9 mouse cellular contexts compared by ENCODE assay signal in genomic region chr7:139590302-139590701, GRCm38 (mm10). TPM values are rescaled to one million over a fixed set of nuclear protein-coding genes. Genes with fewer than 3 reads are reported as not detected.
DNase-seq lines count a peak whose midpoint lies in the region; ATAC-seq lines count a peak whose summit lies in the region.
"Had no signal": no experiment of that assay in that cellular context is flagged by ENCODE, and none has a peak within 500 bp of the region (broad histone marks: within the 10 kb centered on the region; RNA-seq: fewer than 3 reads in every experiment).

No protein-coding gene starts in this region.

- H3K27ac ChIP-seq in embryonic facial prominence, embryonic 12.5 days = no peak overlapping the region
- no peak overlapping the region for H3K27ac ChIP-seq in midbrain, embryonic 14.5 days (replicated peaks; ENCODE audit: low read depth, low read length)
- H3K27ac ChIP-seq: heart, embryonic 15.5 days had no signal

- 31% methylated on average over 3 of the region's 3 CpGs for WGBS in embryonic facial prominence, embryonic 12.5 days
- 36% methylated on average over 3 of the region's 3 CpGs for WGBS in midbrain, embryonic 14.5 days

- H3K4me1 ChIP-seq in embryonic facial prominence, embryonic 12.5 days = no peaks in the 10 kb centered on the region
- no peaks in the 10 kb centered on the region for H3K4me1 ChIP-seq in midbrain, embryonic 14.5 days (ENCODE audit: control insufficient read depth, insufficient read depth, low read length)

- no peak overlapping the region for H3K4me3 ChIP-seq in embryonic facial prominence, embryonic 12.5 days
- no peak overlapping the region for H3K4me3 ChIP-seq in midbrain, embryonic 14.5 days (replicated peaks; ENCODE audit: low read depth, low read length)
- H3K4me3 ChIP-seq: heart, embryonic 15.5 days had no signal

- no peaks in the 10 kb centered on the region for H3K36me3 ChIP-seq in embryonic facial prominence, embryonic 12.5 days
- no peaks in the 10 kb centered on the region for H3K36me3 ChIP-seq in midbrain, embryonic 14.5 days (ENCODE audit: control insufficient read depth, insufficient read depth, low read length)
- H3K36me3 ChIP-seq: heart, embryonic 15.5 days had no signal

- H3K9me3 ChIP-seq in embryonic facial prominence, embryonic 12.5 days = no peaks in the 10 kb centered on the region
- no peaks in the 10 kb centered on the region for H3K9me3 ChIP-seq in midbrain, embryonic 14.5 days (ENCODE audit: control insufficient read depth, low read length)
- H3K9me3 ChIP-seq: heart, embryonic 15.5 days had no signal

- peaks cover 48% of the 10 kb centered on the region for H3K27me3 ChIP-seq in embryonic facial prominence, embryonic 12.5 days
- peaks cover 41% of the 10 kb centered on the region for H3K27me3 ChIP-seq in midbrain, embryonic 14.5 days (ENCODE audit: control insufficient read depth, insufficient read depth, low read length)

- H3K9ac ChIP-seq in embryonic facial prominence, embryonic 12.5 days = no peak overlapping the region
- H3K9ac ChIP-seq in midbrain, embryonic 14.5 days (replicated peaks; ENCODE audit: low read length) = no peak overlapping the region
- H3K9ac ChIP-seq: heart, embryonic 15.5 days had no signal

- peak; percentile 28 to 38 for DNase-seq in adrenal gland, adult 18-20 months (ENCODE audit: low spot score in 2 of 2)
- DNase-seq in adrenal gland, postnatal 4 days (ENCODE audit: low spot score in 2 of 2) = no peak
- DNase-seq in right cerebral cortex, adult 2 months (ENCODE audit: low spot score in 2 of 2) = peak; percentile 51 to 53
- DNase-seq in right cerebral cortex, postnatal 4 days = no peak
- DNase-seq in kidney, postnatal 10 days = peak; percentile 62
- DNase-seq in midbrain, embryonic 14.5 days = peak; percentile 62
- no peak for DNase-seq in c-Kit-positive CD71-positive TER-119-positive erythroid progenitor cells, embryonic 14.5 days (ENCODE audit: low spot score)

- H3K4me2 ChIP-seq in embryonic facial prominence, embryonic 12.5 days (replicated peaks) = no peak overlapping the region
- no peak overlapping the region for H3K4me2 ChIP-seq in midbrain, embryonic 14.5 days (ENCODE audit: low read length)
- H3K4me2 ChIP-seq: heart, embryonic 15.5 days had no signal

- ATAC-seq in embryonic facial prominence, embryonic 12.5 days (ENCODE audit: insufficient number of reproducible peaks, insufficient read depth, low FRiP score, low TSS enrichment) = peak; percentile 63; the same call in 1 of the 2 replicates
- no peak for ATAC-seq in midbrain, embryonic 14.5 days (ENCODE audit: low FRiP score, low TSS enrichment)

RNA-seq across cellular contexts. Expression of gene Nkx6-2, which starts 7.7 kb away (rescaled TPM):
- under 1 TPM; 0.16 to 0.17 TPM for total RNA-seq in adrenal gland, adult 18-20 months (2021)
- not detected for total RNA-seq in adrenal gland, postnatal 4 days (2021)
- polyA plus RNA-seq in embryonic facial prominence, embryonic 12.5 days (2016; fragmentation: Nextera tagmentation; extraction: Ambion mirVana) = 0.77 and 1.5 TPM in 2 replicates
- 8.0 and 9.0 TPM in 2 replicates for polyA plus RNA-seq in midbrain, embryonic 14.5 days (2014; fragmentation: Nextera tagmentation; extraction: Ambion mirVana)

Comparison
In these comparisons a context has a peak if more than half of its experiments do, and no peak if none do; other contexts are left out.
1. DNase-seq: peak in adrenal gland, adult 18-20 months (2 of 2), right cerebral cortex, adult 2 months (2 of 2), kidney, postnatal 10 days (single experiment) and midbrain, embryonic 14.5 days (single experiment); none in adrenal gland, postnatal 4 days (0 of 2), right cerebral cortex, postnatal 4 days (single experiment) and c-Kit-positive CD71-positive TER-119-positive erythroid progenitor cells, embryonic 14.5 days (single experiment).